Mouse (Mus musculus) spleen, embryonic (tissue): ENCODE measurements around the gene Cetn3.

Experiments
- CTCF ChIA-PET: fragments of 350-600 bp; sonication (Branson Sonifier 250); formaldehyde crosslinking; loops from one replicate; lab custom pipeline; 2022; lab: Charles Lee

Gene Cetn3

GRCm38 (mm10) chr13:81803713-81804112, 20.8 kb downstream of the Cetn3 start:
- CTCF ChIA-PET: no interaction called here

- CTCF ChIA-PET: no interaction called here
Measured at GRCm38 (mm10) chr13:81822750-81823149, 39.9 kb downstream of the Cetn3 start.

GRCm38 (mm10) chr13:81824576-81825330, 41.9 kb downstream of the Cetn3 start:
- CTCF ChIA-PET: no interaction called here

GRCm38 (mm10) chr13:81828486-81828885, 45.6 kb downstream of the Cetn3 start:
- CTCF ChIA-PET: no interaction called here

- CTCF ChIA-PET: no interaction called here
Measured at GRCm38 (mm10) chr13:81831838-81832237, 49.0 kb downstream of the Cetn3 start.

GRCm38 (mm10) chr13:81836386-81837177, 53.7 kb downstream of the Cetn3 start:
- CTCF ChIA-PET: no interaction called here

- CTCF ChIA-PET: no interaction called here
Measured at GRCm38 (mm10) chr13:81838016-81838415, 55.1 kb downstream of the Cetn3 start.

GRCm38 (mm10) chr13:81838948-81839347, 56.1 kb downstream of the Cetn3 start:
- CTCF ChIA-PET: no interaction called here

- CTCF ChIA-PET: interaction anchor here (1.2 kb wide), 1 partner anchor 38 kb away, joined by 3 read pairs; no protein-coding TSS in a partner anchor
Measured at GRCm38 (mm10) chr13:81840246-81840645, 57.4 kb downstream of the Cetn3 start.

GRCm38 (mm10) chr13:81840646-81841045, 57.8 kb downstream of the Cetn3 start:
- CTCF ChIA-PET: interaction anchor here (1.2 kb wide), 1 partner anchor 38 kb away, joined by 3 read pairs; no protein-coding TSS in a partner anchor

GRCm38 (mm10) chr13:81842278-81842677, 59.4 kb downstream of the Cetn3 start:
- CTCF ChIA-PET: no interaction called here
